Mouse (Mus musculus) midbrain, postnatal 0 days (tissue): ENCODE measurements around the gene Apoa1. TPM values are rescaled to one million over a fixed set of nuclear protein-coding genes. Genes with fewer than 3 reads are reported as not detected.

Source experiments
- ATAC-seq: fragments of 200-750 bp; cut with Nextera tagmentation; 2 replicates; pipeline ENCODE4 v1.8.0; 2017; ENCODE audit warnings: moderate number of reproducible peaks, mild to moderate bottlenecking, moderate TSS enrichment, moderate library complexity; ENCODE audit not compliant: low FRiP score
- DNase-seq: peaks from one replicate; pipeline ENCODE4 v3.0.0-alpha.2; 2015; ENCODE audit warnings: low spot score
- H3K27ac ChIP-seq: fragments of 300-500 bp; sonication (generic); 2 replicates; pipeline ENCODE4 v1.5.1; 2014; ENCODE audit warnings: low read depth, mild to moderate bottlenecking, low read length, mixed read lengths
- H3K27me3 ChIP-seq: fragments of 300-500 bp; sonication (generic); 2 replicates; pipeline ENCODE4 v1.6.1; 2014; ENCODE audit warnings: low read length, control low read depth, mixed read lengths; ENCODE audit not compliant: insufficient read depth
- H3K36me3 ChIP-seq: fragments of 300-500 bp; sonication (generic); 2 replicates; pipeline ENCODE4 v1.6.1; 2014; ENCODE audit warnings: low read length, control low read depth, mixed read lengths; ENCODE audit not compliant: insufficient read depth
- H3K4me1 ChIP-seq: fragments of 300-500 bp; sonication (generic); 2 replicates; pipeline ENCODE4 v1.6.1; 2014; ENCODE audit warnings: mild to moderate bottlenecking, control low read depth, antibody characterized with exemption, low read length, mixed read lengths; ENCODE audit not compliant: insufficient read depth
- H3K4me2 ChIP-seq: fragments of 300-500 bp; sonication (generic); 2 replicates; pipeline ENCODE4 v1.6.1; 2014; ENCODE audit warnings: low read depth, mild to moderate bottlenecking, low read length, mixed read lengths; ENCODE audit not compliant: poor library complexity, severe bottlenecking
- H3K4me3 ChIP-seq: fragments of 300-500 bp; sonication (generic); 2 replicates; pipeline ENCODE4 v1.5.1; 2014; ENCODE audit warnings: low read depth, mild to moderate bottlenecking, low read length, moderate library complexity
- H3K9ac ChIP-seq: fragments of 300-500 bp; sonication (generic); replicated peaks from 2 replicates; pipeline ENCODE4 v1.6.1; 2014; ENCODE audit warnings: mild to moderate bottlenecking, low read length, moderate library complexity, mixed read lengths; ENCODE audit not compliant: poor library complexity, severe bottlenecking
- H3K9me3 ChIP-seq: fragments of 300-500 bp; sonication (generic); 2 replicates; pipeline ENCODE4 v1.6.1; 2016; ENCODE audit warnings: low read length, control low read depth
- CTCF ChIP-seq: IDR thresholded peaks from 2 replicates; pipeline ENCODE4 v1.5.1; 2016; ENCODE audit warnings: antibody characterized with exemption, mild to moderate bottlenecking
- WGBS: fragments of 180-500 bp; shearing (Covaris S2); extraction: QIAGEN DNeasy Blood & Tissue Kit; methylation state at CpG from one replicate; pipeline ENCODE4 v1.1.7; 2014; 5-methylcytosine and 5-hydroxymethylcytosine counted together
- polyA plus RNA-seq: library from polyadenylated mRNA; unstranded; fragments of >200 nt; fragmentation: Nextera tagmentation; extraction: Ambion mirVana; gene quantifications from 2 replicates; pipeline ENCODE4 v1.2.1, GENCODE M21; 2015
- total RNA-seq: library from RNA; depleted of rRNA; stranded (reverse); fragments of >200 nt; gene quantifications from 2 replicates; pipeline ENCODE4 v1.2.3, GENCODE M21; 2014

The Apoa1 gene
- total and polyA plus RNA-seq, 2 experiments from 2014 or later, result 1.4 to 6.2 TPM

DNA sequence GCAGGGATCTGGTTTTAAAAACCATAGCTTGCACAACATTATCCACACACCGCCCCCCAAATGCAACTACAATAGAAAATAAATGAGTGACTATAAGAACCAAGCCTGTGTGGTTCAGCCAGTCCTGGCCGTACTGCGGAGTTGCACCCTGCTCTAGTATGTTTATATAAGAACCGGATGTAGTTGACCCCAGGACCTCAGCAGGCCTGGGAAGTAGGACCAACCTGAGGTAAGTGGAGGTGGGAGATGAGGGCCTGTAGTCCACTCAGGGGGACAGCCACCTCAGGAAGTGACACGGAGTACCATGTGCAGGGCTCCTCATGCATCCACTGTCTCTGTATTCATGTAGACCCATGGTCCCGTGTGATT lies 20.9 kb upstream of the Apoa1 start:
- Histone ChIP-seq H3K9ac (no peak overlapping the region), H3K36me3 (peaks cover 62% of the 10 kb centered on the region), H3K4me1 (no peaks in the 10 kb centered on the region), H3K9me3 (no peaks in the 10 kb centered on the region), H3K27me3 (no peaks in the 10 kb centered on the region), H3K4me2 (no peak overlapping the region), H3K27ac (no peak overlapping the region), H3K4me3 (no peak overlapping the region)
- TF ChIP-seq CTCF, result no peak
- WGBS, result 91% methylated on average over 6 of the region's 6 CpGs
- ATAC-seq, result no peak
- DNase-seq, result no peak

DNA sequence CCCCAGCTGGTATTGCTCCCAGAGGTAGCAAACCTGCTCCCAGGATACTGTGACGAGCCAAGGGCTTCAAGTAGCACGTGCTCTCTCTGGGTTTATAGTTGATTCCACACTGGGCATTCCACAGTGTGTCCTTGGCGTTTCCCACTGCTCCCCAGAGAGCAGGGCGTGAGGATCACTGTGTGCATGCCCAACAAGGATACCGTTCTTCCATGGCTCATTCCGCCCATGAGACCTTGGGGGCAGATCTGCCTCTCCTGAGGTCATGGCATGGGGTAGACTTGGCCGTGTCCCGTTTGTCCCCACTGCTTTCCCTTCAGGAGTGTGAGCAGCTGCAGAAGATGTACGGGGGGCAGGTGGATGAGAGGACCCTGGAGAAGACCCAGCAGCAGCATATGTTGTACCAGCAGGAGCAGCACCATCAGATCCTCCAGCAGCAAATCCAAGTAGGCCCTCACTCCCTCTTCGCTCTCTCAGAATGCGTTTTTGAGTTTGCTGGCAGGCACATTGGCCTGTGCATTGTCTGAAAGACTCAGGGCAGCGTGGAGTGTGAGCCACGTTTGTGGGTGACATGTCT lies 19.9 kb upstream of the Apoa1 start:
- no peak for TF ChIP-seq CTCF
- DNase-seq (no peak), ATAC-seq (no peak)
- Histone ChIP-seq H3K4me3 (no peak overlapping the region), H3K27me3 (no peaks in the 10 kb centered on the region), H3K36me3 (peaks cover 69% of the 10 kb centered on the region), H3K9ac (no peak overlapping the region), H3K9me3 (no peaks in the 10 kb centered on the region), H3K4me1 (no peaks in the 10 kb centered on the region), H3K4me2 (no peak overlapping the region), H3K27ac (no peak overlapping the region)
- WGBS, result 86% methylated on average over 13 of the region's 13 CpGs

DNA sequence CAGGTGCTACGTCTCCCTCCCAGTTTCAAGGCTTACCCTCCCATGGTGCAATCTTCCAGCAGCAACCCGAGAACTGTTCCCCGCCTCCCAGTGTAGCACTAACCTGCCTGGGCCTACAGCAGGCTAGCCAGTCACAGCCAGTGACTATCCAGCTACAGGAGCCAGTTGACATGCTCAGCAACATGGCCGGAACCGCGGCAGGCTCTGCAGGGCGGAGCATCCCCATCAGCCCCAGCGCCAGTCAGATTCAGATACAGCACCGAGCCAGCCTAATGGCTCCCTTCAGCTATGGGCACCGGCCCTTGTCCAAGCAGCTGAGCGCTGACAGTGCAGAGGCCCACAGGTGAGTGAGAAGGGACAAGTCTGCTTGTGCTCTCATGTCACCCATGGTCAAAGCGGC lies 17.9 kb upstream of the Apoa1 start:
- Histone ChIP-seq H3K4me1 (no peaks in the 10 kb centered on the region), H3K9ac (no peak overlapping the region), H3K36me3 (peaks cover 67% of the 10 kb centered on the region), H3K9me3 (no peaks in the 10 kb centered on the region), H3K4me2 (no peak overlapping the region), H3K27ac (no peak overlapping the region), H3K27me3 (no peaks in the 10 kb centered on the region), H3K4me3 (no peak overlapping the region)
- no peak for TF ChIP-seq CTCF
- DNase-seq, result no peak
- 93% methylated on average over 12 of the region's 12 CpGs for WGBS
- ATAC-seq, result no peak

DNA sequence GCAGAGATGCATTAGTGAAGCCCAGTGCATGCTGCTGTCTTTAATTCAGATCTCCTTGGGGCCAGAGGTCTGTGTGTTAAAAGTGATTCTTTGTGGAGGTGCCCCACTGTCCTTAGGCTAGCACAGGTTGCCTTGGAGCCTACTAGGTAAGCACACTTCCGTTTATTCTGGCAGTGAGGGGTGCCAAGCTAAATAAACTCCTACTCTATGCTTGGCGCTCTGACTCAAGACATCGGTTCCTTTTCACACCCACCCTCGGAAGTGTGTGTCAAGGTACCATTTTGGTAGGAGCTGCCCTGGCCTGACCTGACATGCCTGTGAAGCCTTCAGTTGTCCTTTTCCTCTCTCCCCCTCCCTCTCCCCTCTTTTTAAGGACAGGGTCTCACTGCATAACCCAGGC lies 14.1 kb upstream of the Apoa1 start:
- H3K9ac ChIP-seq, result no peak overlapping the region
- no peak for TF ChIP-seq CTCF
- no peak overlapping the region for H3K4me2 ChIP-seq
- WGBS, result 89% methylated on average over 4 of the region's 4 CpGs
- H3K9me3 ChIP-seq, result no peaks in the 10 kb centered on the region
- H3K27me3 ChIP-seq, result no peaks in the 10 kb centered on the region
- no peak overlapping the region for H3K4me3 ChIP-seq
- no peak overlapping the region for H3K27ac ChIP-seq
- H3K4me1 ChIP-seq, result no peaks in the 10 kb centered on the region
- DNase-seq, result no peak
- ATAC-seq, result no peak
- H3K36me3 ChIP-seq, result peaks cover 39% of the 10 kb centered on the region

DNA sequence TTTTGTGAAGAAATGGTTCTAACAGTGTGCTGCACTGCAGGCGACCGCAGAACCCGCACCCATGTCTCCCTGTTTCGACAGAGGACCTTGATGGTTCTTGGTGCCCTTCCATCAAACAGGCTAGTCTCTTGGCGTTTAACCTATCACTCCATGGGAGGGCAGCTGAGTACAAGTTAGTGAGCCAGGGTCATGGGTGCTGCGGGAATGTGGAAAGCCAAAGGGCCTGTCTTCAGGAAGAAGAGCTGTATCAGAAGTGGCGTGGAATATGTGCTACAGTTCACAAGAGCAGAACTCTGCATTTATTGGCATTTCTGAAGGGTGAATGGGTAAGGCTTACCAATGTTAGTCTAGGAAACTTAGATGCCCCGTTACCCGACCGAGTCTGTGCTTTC lies 13.4 kb upstream of the Apoa1 start:
- H3K9ac ChIP-seq, result no peak overlapping the region
- 92% methylated on average over 10 of the region's 10 CpGs for WGBS
- no peak for ATAC-seq
- H3K4me1 ChIP-seq, result no peaks in the 10 kb centered on the region
- H3K27ac ChIP-seq, result no peak overlapping the region
- DNase-seq, result no peak
- TF ChIP-seq CTCF, result no peak
- peaks cover 37% of the 10 kb centered on the region for H3K36me3 ChIP-seq
- H3K9me3 ChIP-seq, result no peaks in the 10 kb centered on the region
- H3K27me3 ChIP-seq, result no peaks in the 10 kb centered on the region
- H3K4me2 ChIP-seq, result no peak overlapping the region
- no peak overlapping the region for H3K4me3 ChIP-seq

DNA sequence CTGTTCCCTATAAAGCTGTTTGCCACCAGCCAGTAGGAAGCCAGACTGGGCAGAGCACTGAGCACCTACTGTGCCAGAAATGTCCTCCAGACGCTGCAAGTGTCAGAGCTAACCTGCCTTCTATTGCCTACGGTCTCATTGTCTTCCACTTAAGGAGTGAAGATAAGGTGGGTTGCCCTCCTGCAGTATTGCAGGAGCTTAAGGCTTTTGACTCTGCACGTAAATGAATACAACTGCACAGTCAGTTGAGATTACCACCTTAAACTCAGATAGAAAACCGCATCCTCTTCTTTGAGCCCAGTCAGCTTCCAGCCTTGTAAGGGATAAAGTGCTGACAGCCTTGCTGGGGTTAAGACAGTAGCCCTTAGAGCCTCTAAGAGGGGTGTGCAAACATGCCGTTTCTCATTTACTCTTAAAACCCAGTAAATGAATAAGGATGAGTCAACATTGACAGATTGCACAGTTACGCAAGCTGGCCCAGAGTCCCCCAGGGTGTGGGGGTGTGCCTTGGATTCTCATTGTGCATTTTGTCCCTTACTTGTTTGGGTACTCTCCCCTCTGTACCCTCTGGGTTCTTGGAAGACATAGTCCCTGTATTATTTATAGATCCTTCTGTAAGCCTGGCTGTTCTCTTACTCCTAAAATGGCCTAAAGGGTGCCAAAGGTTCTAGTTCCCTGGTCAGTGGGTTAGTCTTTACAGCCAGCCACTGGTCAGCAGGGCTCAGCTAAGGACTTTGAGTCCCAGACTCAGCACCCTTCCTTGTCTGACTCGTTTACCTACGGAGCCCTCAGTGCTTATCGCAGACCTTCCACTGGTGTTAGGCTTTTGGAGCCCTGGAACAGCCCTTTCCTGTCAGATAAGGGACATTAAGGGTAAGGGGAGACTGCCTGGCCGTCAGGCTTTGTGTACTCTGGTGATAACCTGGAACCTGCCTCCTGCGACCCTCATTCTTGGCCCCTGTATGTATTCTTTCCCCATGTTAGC lies 12.8 kb upstream of the Apoa1 start:
- no peak for DNase-seq
- WGBS, result 88% methylated on average over 11 of the region's 11 CpGs
- no peak for ATAC-seq

More for the DNA sequence above, 12.8 kb upstream of the Apoa1 start:
- H3K36me3 ChIP-seq, result peaks cover 39% of the 10 kb centered on the region
- TF ChIP-seq CTCF, result no peak
- no peaks in the 10 kb centered on the region for H3K27me3 ChIP-seq
- H3K9ac ChIP-seq, result no peak overlapping the region
- no peak overlapping the region for H3K4me3 ChIP-seq
- H3K27ac ChIP-seq, result no peak overlapping the region
- no peaks in the 10 kb centered on the region for H3K9me3 ChIP-seq
- H3K4me1 ChIP-seq, result no peaks in the 10 kb centered on the region
- H3K4me2 ChIP-seq, result no peak overlapping the region
